Mouse (Mus musculus): Measurements from ENCODE around the gene Nhsl2.

Gene Nhsl2

GRCm38 (mm10) chrX:101902597-101902996, 53.4 kb downstream of the Nhsl2 start:
- no peak for DNase-seq (ENCODE audit: low spot score)

GRCm38 (mm10) chrX:101907301-101907700, 58.1 kb downstream of the Nhsl2 start:
- DNase-seq (ENCODE audit: low spot score): no peak

GRCm38 (mm10) chrX:101929131-101929530, 79.9 kb downstream of the Nhsl2 start:
- DNase-seq (ENCODE audit: low spot score): no peak

- DNase-seq (ENCODE audit: low spot score): no peak
These were observed 81.1 kb downstream of the Nhsl2 start for GRCm38 (mm10) chrX:101930301-101930700.

GRCm38 (mm10) chrX:101931016-101931415, 81.8 kb downstream of the Nhsl2 start:
- no peak for DNase-seq (ENCODE audit: low spot score)

- DNase-seq (ENCODE audit: low spot score): no peak
These were observed 83.1 kb downstream of the Nhsl2 start for GRCm38 (mm10) chrX:101932244-101932643.

GRCm38 (mm10) chrX:101933346-101933745, 84.2 kb downstream of the Nhsl2 start:
- no peak for DNase-seq (ENCODE audit: low spot score)

- DNase-seq (ENCODE audit: low spot score): no peak
These were observed 86.2 kb downstream of the Nhsl2 start for GRCm38 (mm10) chrX:101935291-101935840.

GRCm38 (mm10) chrX:101939486-101939885, 90.3 kb downstream of the Nhsl2 start:
- DNase-seq (ENCODE audit: low spot score): no peak

- peak; percentile 26 for DNase-seq (ENCODE audit: low spot score)
These were observed 93.3 kb downstream of the Nhsl2 start for GRCm38 (mm10) chrX:101942461-101942896.

- DNase-seq (ENCODE audit: low spot score): no peak
These were observed 94.6 kb downstream of the Nhsl2 start for GRCm38 (mm10) chrX:101943743-101944142.

- no peak for DNase-seq (ENCODE audit: low spot score)
These were observed 95.7 kb downstream of the Nhsl2 start for GRCm38 (mm10) chrX:101944761-101945330.

- no peak for DNase-seq (ENCODE audit: low spot score)
These were observed 103.3 kb downstream of the Nhsl2 start for GRCm38 (mm10) chrX:101952436-101952835.

GRCm38 (mm10) chrX:101953256-101953655, 104.1 kb downstream of the Nhsl2 start:
- DNase-seq (ENCODE audit: low spot score): no peak

GRCm38 (mm10) chrX:101953787-101954491, 104.8 kb downstream of the Nhsl2 start:
- peak; percentile 92 for DNase-seq (ENCODE audit: low spot score)

- DNase-seq (ENCODE audit: low spot score): no peak
These were observed 105.3 kb downstream of the Nhsl2 start for GRCm38 (mm10) chrX:101954492-101954851.

- no peak for DNase-seq (ENCODE audit: low spot score)
These were observed 112.7 kb downstream of the Nhsl2 start for GRCm38 (mm10) chrX:101961848-101962247.

GRCm38 (mm10) chrX:101963711-101964110, 114.5 kb downstream of the Nhsl2 start:
- DNase-seq (ENCODE audit: low spot score): no peak

- no peak for DNase-seq (ENCODE audit: low spot score)
These were observed 123.8 kb downstream of the Nhsl2 start for GRCm38 (mm10) chrX:101973028-101973427.

GRCm38 (mm10) chrX:101976931-101977330, 127.7 kb downstream of the Nhsl2 start:
- no peak for DNase-seq (ENCODE audit: low spot score)

GRCm38 (mm10) chrX:101978861-101979260, 129.7 kb downstream of the Nhsl2 start:
- DNase-seq (ENCODE audit: low spot score): no peak

- DNase-seq (ENCODE audit: low spot score): no peak
These were observed 130.1 kb downstream of the Nhsl2 start for GRCm38 (mm10) chrX:101979267-101979666.

GRCm38 (mm10) chrX:101980586-101980985, 131.4 kb downstream of the Nhsl2 start:
- no peak for DNase-seq (ENCODE audit: low spot score)

GRCm38 (mm10) chrX:101981450-101981849, 132.3 kb downstream of the Nhsl2 start:
- DNase-seq (ENCODE audit: low spot score): peak; percentile 14
